Mouse (Mus musculus) natural killer cell, adult 2 months (primary cell): Measurements from ENCODE around the gene Cdh12.
"Not testable (repeated sequence)": the region's sequence is repeated elsewhere in the genome, so short reads cannot be mapped to it uniquely, and the experiment has no call there.

Experiments
- DNase-seq, 2 experiments: peaks; one replicate each; pipeline ENCODE4 v3.0.0; 2022; ENCODE audit warnings: low spot score in 2 of 2

Cdh12 gene

DNA sequence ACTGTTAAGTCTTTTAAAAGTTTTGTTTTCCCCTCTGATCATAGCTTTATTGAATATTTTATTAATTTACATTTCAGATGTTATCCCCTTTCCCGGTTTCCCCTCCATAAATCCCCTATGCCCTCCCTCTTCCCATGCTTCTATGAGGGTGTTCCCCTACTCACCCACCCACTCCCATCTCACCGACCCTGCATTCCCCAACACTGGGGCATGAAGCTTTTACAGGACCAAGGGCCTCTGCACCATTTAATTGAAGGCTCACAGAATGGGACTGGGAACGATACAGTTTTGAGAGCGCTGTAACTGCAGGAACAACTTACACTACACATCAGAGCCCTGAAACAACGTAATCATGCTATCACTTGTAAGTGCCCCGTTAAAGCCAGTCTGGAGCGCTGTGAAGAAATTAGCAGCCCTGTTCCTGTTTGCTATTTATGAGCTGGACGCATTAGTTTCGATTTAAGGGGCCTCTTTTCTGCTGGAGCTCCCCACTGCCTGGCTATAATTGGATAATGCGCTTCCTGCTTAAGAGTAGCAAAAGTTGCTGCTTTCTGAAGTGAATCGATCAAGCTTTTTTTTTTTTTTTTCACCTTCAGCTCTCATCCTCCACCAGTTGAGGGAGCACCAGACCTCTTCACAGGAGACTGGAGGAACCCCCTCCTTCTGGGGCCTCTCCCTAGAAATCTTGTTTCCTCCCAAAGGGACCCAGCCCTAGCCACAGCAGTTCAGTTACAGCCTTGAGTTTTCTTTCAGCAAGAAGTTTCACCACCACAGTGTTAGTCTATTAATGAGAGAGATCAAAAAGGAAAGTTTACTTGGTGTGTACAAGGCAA lies 660.2 kb downstream of the Cdh12 start:
- DNase-seq = no peak

DNA sequence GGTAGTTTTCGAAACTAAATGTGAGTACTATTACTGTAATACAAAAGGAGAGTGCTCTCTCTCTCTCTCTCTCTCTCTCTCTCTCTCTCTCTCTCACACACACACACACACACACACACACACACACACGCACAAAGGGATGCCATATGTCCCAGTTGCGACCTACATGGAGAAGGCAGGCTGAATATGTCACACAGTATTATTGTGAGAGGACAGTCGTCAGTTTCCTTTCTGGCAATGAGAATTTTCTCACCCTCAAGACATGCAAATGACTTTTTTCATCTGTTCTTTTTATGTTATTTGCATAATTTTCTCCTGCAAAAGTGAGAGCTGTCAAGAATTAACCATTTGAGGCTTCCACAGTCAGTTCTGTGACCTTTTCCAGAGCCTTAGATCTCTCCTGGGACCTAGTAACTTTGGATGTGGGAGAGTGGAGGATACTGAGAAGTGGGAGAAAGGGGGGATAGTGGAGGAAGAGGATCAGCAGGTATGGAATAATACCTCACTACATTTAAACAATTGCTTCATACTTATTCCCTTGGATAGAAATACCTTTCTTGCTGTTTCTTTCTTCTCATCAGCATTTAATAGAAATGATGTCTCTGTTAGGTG lies 660.9 kb downstream of the Cdh12 start:
- DNase-seq = no peak

DNA sequence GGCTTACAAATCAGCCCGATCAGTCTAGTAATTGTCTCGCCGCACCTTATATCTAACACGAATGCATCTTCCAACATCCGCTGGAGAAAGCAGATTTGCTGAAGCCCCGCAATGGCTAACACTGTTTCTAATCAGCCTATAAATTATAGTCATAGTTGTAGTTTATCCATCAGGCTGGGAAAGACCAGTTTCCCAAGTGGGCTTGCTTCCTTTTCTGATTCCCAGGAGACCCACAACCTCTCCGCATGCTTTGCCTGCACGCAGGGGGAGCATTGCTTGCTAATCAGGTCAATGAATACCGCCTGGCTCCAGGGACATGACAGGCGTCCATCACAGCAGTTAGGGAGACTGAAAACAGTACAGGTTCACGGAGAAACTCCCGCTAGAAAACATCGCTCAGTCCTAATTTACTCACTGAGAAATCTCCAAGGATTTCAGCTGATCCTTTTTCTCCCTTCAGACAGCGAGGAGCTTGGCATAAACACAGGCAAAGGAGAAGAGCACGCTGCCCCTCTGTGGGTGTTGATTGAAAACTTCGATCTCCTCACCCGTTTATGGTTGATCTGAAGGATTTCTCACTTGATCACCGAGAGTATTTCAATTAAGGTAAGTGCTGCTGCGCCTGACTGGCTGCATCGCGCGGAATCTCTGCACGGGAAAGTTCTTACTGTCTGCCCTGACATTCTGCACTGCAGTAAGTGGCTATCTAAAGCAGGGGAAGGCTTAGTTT lies 662.0 kb downstream of the Cdh12 start:
- no peak for DNase-seq

DNA sequence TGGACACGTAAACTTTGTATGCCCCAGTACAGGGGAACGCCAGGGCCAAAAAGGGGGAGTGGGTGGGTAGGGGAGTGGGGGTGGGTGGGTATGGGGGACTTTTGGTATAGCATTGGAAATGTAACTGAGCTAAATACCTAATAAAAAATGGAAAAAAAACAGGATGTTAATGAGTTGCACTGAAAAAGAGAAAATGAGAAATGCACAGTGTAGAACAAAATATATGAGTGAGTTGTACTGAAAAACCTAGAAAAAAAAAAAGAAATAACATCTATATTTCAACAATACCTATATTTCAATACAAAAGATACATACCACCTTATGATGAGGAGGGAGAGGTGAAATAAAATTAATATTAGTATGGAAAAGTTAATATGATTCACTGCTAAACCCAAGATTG lies 665.7 kb downstream of the Cdh12 start:
- DNase-seq = not testable (repeated sequence)

DNA sequence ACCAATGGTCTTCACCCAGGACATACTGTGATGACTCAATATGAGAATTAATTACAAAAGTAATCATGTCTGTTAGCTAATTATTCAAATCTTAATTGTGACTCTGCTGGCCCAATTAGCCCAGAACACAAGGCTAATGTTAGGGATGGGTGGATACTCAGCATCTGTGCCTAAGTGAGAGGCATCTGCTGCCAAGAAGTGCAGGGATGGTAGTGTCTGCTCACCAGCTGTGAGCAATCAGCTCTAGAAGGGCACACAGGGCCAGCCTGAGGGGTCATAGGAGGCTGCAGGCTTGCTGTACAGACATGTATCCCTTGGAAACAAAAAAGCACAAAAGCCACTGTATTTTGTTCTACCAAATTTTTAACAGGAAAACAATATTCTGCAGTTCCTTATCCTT lies 681.6 kb downstream of the Cdh12 start:
- no peak for DNase-seq

DNA sequence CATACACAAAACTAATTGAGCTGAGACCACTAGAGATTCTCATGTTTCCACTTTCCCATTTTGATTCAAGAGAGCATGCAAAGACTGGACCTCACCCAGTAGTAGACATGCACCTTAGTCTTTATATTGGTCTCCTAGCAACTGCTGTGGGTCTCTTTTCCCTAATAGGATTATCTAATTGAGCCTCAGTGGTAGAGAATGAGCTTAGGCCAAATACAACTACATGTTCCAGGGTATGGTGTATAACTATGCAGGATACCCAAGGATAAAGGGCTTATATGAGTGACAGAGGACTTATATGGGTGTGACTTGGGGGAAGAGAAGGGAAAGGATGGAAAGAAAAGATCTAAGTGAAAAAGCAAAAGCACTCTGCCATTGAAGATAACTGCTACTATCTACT lies 683.9 kb downstream of the Cdh12 start:
- DNase-seq = no peak

DNA sequence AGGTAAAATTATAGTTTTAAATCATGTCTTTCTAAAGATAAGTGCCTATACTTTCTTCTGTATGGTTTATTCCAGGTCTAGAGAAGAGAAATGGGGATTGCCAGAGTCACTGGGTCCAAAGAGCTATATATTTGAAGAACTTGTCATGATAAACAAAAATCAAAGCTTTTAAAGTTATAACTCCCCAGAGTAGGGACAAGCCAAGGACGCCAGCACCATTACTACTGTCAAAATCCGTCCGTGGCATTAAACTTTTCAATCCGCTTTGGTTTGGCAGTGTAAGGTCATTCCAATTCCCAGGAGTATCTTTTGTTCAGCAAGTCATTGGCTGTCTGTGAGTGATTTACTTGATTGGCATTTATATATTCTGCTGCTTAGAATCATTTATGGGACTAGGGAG lies 697.8 kb downstream of the Cdh12 start:
- no peak for DNase-seq

DNA sequence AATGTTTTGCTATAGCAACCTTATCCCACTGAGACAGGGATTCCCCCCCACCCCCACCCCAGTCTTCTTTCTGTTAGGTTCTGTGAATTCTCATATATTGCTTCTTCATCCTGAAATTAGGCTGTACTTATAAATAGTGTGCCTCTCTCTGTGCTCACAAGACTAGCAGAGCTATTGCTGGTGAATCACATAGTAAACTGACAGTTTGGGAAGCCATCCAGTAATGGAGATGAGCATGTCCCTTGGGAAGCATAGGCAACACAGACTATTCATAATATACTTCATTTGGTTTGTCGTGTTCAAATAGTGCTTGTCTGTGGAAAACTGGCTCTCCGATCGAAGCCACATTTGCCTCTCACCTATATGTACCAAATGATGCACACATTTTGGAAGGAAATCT lies 704.5 kb downstream of the Cdh12 start:
- DNase-seq = no peak

DNA sequence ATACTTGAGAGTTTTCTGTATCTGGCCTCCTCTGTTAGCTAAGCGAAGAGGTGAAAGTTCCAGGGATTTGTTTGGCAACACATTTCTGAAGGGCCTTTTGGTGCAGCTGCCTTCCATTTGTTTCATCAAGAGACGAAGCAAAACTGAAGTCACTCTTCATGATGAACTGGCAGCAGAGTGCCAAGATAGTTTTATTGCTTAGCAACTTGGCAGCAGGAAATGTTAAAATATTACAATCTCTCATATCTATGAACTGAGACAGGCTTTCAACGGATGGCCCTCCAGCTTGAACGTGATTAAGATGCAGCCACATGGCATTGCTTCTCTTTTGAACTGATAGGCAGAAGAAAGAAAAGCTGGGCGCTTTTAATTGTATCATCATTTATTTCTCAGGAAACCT lies 730.7 kb downstream of the Cdh12 start:
- no peak for DNase-seq

DNA sequence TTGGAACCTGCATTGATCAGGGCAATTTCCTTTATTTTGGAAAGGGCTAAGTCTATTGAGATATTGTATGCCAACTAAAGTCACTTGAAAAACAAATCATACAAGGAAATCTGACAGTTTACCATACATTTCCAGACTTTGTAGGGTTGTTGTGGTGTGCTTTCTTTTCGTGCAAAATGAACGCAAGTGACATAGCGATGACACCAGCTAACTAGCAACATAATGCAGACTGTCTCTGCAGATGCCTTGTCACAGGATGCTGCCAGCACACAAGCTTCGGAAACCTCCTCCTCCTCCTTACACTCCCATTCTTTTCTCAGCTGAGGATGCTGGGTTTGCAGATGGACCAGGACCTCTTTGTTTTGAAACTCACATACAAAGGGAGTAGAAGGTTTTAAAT lies 731.1 kb downstream of the Cdh12 start:
- no peak for DNase-seq

DNA sequence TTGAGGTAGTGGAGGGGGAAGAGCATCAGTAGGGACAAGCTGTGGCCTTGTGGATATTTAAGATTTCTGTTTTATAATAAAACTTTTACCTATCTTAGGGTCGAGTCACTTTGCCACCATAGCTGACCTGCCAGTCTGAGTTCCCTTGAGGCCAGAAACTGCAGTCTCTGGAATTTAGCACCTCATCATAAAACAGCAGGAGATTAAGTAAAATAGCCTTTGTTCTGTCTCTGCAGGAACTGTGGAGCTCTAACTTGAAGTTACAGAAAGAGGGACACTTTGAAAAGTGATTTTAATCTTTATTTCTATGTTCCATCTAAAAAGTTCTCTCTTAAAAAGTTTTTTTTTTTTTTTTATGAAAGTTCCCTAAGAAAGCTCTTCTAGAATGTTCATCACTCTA lies 736.7 kb downstream of the Cdh12 start:
- no peak for DNase-seq

DNA sequence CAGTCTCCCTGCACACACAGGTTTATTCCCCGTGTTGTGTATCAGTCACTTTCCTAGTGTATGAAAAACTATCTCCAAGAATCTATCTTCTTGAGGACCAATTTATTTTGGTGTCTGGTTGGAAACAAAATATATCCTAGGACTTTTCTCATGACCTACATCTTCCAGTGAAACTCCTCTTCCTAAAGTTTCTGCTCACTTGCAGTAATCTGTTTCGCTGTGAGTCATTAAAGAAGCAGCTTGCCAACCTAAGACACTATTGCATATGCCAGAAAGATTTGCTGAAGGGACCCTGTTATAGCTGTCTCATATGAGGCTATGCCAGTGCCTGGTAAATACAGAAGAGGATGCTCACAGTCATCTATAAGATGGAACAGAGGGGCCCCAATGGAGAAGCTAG lies 761.0 kb downstream of the Cdh12 start:
- DNase-seq = not testable (repeated sequence)

DNA sequence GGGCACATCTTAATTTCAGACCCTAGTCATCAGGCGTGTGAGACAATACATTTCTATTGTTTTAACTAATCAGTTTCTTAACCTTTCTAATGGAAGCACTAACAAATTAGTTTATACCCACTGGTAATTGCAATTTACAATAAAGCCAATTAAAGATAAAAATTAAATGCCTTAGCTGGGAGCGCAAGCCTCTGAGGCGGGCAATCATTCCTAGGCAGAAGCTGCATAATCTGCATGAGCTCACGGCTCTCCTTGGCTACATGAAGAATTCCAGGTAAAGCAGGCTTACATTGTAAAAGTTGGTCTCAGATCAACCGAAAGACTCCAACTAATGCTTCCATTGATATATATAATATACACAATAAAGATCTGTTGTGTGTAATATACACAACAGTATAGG lies 773.9 kb downstream of the Cdh12 start:
- DNase-seq = no peak

DNA sequence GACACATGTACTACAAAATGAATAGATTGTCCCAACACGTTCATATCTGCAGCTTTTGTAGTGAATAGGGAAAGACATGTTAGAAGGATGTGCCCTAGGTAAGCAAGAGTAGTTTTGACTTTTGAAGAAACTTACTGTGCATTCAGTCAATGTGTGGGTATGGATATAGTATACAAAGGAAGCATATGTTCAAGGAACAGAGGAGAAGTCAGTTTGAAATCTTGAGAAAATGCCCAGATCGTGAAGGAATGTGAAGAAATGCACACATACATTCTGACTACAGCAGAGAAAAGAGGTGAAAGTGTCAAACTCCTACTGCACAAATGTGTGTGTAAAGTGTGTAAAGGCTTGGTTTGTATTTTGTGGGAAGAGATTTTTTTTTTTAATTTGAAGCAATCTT lies 812.3 kb downstream of the Cdh12 start:
- DNase-seq = no peak

DNA sequence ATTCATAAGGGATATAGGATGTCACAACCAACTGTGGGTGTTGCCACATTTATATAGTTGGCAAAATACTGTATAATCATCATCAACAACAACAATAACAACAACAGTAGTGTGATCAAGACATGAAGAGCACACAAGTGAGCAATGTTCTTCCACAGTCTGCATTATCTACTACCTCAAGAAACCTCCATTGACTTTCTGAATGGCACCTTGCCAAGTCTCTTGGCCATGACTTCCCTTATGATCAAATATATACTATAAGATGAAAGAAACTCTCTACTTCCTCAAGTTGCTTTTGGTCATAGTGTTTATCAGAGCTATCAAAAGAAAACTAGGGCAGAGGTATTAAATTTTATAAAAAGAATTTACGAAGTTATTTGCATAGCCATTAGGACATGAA lies 820.8 kb downstream of the Cdh12 start:
- no peak for DNase-seq

DNA sequence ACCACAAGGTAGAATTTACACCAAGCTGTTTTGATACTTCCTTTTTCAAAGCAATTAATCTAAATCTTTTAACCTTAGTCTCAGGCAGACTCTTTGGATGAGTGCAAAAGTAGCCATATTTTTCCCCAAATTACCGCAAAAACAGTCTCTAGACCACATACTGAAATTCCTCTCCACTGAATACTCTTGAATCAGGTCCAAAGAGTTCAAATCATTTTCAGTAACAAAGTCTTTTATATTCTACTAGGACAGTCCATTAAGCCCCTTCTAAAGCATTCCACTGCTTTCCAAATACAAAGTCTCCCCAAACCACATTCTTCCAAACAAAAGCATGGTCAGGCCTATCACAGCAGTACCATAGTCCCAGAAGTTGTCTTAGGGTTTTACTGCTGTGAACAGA lies 848.0 kb downstream of the Cdh12 start:
- DNase-seq = no peak

DNA sequence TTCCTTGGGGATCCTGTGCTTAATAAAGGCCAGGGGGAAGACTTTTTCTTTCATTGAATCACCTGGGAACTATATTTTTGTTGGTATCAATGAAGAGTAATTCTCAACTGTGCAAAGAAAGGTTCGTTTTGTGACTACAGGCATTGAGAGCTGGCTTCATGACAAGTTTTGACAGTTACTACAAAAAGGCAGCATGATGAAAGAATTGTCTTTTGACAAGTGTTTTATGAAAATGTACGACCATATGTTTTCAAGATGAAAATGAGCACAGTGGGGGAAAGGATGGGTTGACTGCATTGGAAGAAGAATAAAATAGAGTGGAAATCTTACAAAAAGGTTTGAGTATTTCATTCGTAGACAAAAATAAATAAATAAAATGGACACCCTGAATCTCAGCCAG lies 866.4 kb downstream of the Cdh12 start:
- no peak for DNase-seq

DNA sequence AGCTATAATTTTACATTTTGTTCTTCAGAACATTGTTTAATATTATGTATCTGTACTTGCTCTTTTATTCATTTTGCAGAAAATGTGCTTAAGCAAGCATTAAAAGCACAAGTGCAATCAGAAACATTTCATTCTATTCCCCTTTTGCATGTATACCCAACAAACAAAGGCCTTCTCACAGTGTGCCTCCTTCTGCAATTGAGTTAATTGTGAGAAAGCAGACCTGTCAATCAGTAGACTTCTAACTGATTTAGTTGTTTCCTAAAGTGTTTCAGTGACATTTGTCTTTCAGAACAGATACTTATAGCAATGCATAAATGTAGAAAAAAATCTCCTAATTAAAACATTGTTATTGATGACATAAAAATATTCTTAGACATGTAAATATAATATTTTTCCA lies 894.8 kb downstream of the Cdh12 start:
- DNase-seq = no peak

DNA sequence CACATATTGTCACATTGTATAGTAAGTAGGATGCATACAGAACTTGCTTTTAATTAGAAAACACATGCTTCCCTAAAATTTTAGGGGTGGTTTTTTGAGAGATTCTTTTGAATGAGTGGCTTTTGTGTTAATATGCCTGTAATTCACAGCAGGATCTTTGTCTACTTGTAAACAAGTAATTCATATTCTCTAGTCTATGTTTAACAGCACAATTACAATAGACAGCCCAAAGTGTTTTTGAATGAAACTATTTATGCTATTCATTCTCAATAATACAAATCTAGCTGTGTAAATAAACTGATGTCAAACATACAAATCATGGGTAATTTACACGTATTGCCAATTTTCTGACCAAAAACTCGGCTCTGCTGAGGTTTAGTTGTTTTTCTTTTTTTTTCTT lies 895.3 kb downstream of the Cdh12 start:
- no peak for DNase-seq

DNA sequence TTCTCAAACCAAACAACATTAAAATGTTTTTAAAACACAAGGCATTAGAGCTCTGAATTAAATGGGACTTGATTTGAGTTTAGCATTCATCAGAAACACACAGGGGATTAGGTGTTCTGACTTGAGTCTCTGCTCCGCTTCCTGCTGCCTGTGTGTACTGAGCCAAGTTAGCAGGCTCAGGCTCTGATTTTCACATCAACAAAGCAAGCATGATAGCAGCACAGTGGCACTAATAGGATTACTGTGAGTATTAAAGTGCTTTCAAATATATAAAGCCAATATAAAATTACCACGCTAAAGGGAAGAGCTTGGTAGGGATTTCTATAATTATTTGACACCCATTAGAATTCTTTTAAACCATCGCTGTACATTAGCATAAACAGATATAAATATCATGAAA lies 895.7 kb downstream of the Cdh12 start:
- no peak for DNase-seq

DNA sequence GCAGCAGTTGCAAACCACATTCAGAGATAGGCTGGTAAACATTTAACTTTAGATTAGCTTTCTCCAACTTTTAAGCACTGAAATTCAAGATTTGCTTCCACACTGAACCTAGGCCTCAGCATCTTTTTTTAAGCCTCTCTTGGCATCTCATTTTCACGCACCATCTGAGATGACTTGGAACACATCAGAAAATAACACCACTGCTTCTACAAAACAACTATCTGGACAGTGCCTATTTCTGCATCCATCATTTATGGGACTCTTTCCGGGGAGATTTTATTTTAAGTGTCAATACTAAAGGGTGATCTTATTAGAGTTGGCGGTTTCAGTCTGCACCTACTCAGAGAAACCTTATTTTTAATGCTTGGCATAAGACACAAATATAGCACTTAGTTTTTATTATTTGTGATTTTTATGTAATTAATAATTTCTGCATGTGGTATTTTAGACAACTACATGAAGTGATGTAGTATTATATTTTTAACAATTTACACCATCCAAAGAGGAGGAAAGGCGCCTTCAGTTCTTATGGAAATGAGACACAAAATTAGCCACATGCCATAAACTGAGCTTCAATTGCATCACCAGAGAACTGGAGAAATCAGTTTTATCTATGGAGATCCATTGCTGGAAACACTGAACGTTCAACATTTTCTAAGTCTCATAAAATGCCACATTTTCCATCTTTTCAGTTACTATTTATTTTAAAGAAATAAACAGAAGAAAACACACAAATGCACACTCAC lies 906.5 kb downstream of the Cdh12 start:
- no peak for DNase-seq

DNA sequence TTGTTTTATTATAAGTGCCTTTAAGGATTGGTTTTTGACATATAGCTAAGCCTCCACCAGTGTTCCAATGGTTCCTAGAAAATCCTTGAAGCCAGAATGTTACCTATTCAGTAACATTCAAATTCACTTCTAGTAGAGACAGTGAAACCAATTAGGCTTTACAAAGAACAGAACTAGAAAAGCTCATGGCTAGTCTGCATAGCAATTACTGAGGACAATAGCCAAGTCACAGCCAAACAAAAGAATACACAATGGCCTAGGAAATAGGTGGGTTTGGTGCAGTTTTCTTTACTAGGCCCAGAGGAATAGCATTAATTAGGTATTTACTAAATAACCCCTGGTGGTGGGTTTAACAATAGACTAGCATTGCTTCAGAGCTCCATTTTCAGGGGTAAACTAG lies 917.3 kb downstream of the Cdh12 start:
- no peak for DNase-seq
